Mouse (Mus musculus): Measurements from ENCODE around the gene Prx. TPM values are rescaled to one million over a fixed set of nuclear protein-coding genes. Genes with fewer than 3 reads are reported as not detected.

The Prx gene
- polyA plus RNA-seq (2015; fragmentation: Nextera tagmentation; extraction: Ambion mirVana) = 1.8 and 1.9 TPM in 2 replicates

GRCm38 (mm10) chr7:27499036-27499435 lies at the start of gene Prx:
Prx (plus strand) TSS chr7:27499324.
- H3K27ac ChIP-seq (ENCODE audit: low read depth, low read length) = no peak within 1 kb of the TSS
- H3K27me3 ChIP-seq (replicated peaks; ENCODE audit: control insufficient read depth, insufficient read depth, low read length) = no peaks in the 10 kb centered on the region
- H3K9ac ChIP-seq (ENCODE audit: low read depth, low read length) = no peak within 1 kb of the TSS
- no peaks in the 10 kb centered on the region for H3K9me3 ChIP-seq (ENCODE audit: control insufficient read depth, low read length)
- no peak within 1 kb of the TSS for H3K4me2 ChIP-seq (ENCODE audit: low read length)
- no peaks in the 10 kb centered on the region for H3K36me3 ChIP-seq (ENCODE audit: control insufficient read depth, insufficient read depth, low read length)
- ATAC-seq = no peak
- WGBS = 63% methylated on average over 3 of the region's 3 CpGs
- H3K4me3 ChIP-seq (ENCODE audit: low read length) = no peak within 1 kb of the TSS
- no peaks in the 10 kb centered on the region for H3K4me1 ChIP-seq (ENCODE audit: control insufficient read depth, insufficient read depth, low read depth, low read length)

GRCm38 (mm10) chr7:27451359-27451758 lies 47.8 kb upstream of the Prx start:
- H3K27me3 ChIP-seq (replicated peaks; ENCODE audit: control insufficient read depth, insufficient read depth, low read length) = no peaks in the 10 kb centered on the region
- WGBS = 94% methylated on average over 2 of the region's 2 CpGs
- no peaks in the 10 kb centered on the region for H3K9me3 ChIP-seq (ENCODE audit: control insufficient read depth, low read length)
- no peak overlapping the region for H3K9ac ChIP-seq (ENCODE audit: low read depth, low read length)
- H3K4me3 ChIP-seq (ENCODE audit: low read length) = no peak overlapping the region
- H3K27ac ChIP-seq (ENCODE audit: low read depth, low read length) = no peak overlapping the region
- peaks cover 5% of the 10 kb centered on the region for H3K4me1 ChIP-seq (ENCODE audit: control insufficient read depth, insufficient read depth, low read depth, low read length)
- no peaks in the 10 kb centered on the region for H3K36me3 ChIP-seq (ENCODE audit: control insufficient read depth, insufficient read depth, low read length)
- ATAC-seq = no peak
- H3K4me2 ChIP-seq (ENCODE audit: low read length) = no peak overlapping the region

DNA sequence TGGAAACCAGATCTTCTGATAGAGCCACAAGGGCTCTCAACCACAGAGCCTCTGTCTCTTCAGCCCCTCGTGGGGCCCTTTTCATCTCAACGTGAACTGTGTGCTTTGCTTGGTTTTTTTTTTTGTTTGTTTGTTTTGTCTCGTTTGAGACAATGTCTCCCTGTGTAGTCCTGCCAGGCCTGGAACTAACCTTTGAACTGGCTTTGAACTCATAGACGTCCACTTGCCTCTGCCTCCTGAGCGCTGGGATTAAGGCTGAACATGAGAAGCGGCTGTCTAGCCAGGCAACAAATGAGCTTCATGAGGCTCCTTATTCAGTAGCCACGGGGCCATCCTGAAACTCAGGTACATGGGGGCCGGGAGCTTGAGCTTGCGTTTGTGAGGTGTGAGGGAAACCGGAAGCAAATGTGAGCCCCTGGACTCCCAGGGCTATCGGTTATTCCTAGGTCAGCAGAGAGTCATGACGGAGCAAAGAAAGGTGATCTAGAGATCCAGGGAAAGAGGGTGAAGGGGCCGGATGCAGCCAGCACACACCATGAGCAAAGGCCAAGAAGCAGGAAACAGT lies 46.8 kb upstream of the Prx start:
- Histone ChIP-seq H3K9me3 (ENCODE audit: control insufficient read depth, low read length) (no peaks in the 10 kb centered on the region), H3K4me3 (ENCODE audit: low read length) (no peak overlapping the region), H3K4me1 (ENCODE audit: control insufficient read depth, insufficient read depth, low read depth, low read length) (peaks cover 5% of the 10 kb centered on the region; the same call in 1 of the 2 replicates), H3K27me3 (replicated peaks; ENCODE audit: control insufficient read depth, insufficient read depth, low read length) (no peaks in the 10 kb centered on the region), H3K9ac (ENCODE audit: low read depth, low read length) (no peak overlapping the region), H3K4me2 (ENCODE audit: low read length) (no peak overlapping the region), H3K27ac (ENCODE audit: low read depth, low read length) (no peak overlapping the region), H3K36me3 (ENCODE audit: control insufficient read depth, insufficient read depth, low read length) (no peaks in the 10 kb centered on the region)
- 61% methylated on average over 13 of the region's 13 CpGs for WGBS
- ATAC-seq = no peak

GRCm38 (mm10) chr7:27454461-27455121 lies 44.5 kb upstream of the Prx start:
- no peak overlapping the region for H3K4me2 ChIP-seq (ENCODE audit: low read length)
- no peak for ATAC-seq
- H3K27ac ChIP-seq (ENCODE audit: low read depth, low read length) = no peak overlapping the region
- no peaks in the 10 kb centered on the region for H3K9me3 ChIP-seq (ENCODE audit: control insufficient read depth, low read length)
- no peak overlapping the region for H3K9ac ChIP-seq (ENCODE audit: low read depth, low read length)
- H3K36me3 ChIP-seq (ENCODE audit: control insufficient read depth, insufficient read depth, low read length) = no peaks in the 10 kb centered on the region
- no peak overlapping the region for H3K4me3 ChIP-seq (ENCODE audit: low read length)
- 80% methylated on average over 10 of the region's 10 CpGs for WGBS
- H3K27me3 ChIP-seq (replicated peaks; ENCODE audit: control insufficient read depth, insufficient read depth, low read length) = no peaks in the 10 kb centered on the region
- H3K4me1 ChIP-seq (ENCODE audit: control insufficient read depth, insufficient read depth, low read depth, low read length) = no peaks in the 10 kb centered on the region

GRCm38 (mm10) chr7:27455273-27455672 lies 43.9 kb upstream of the Prx start:
- Histone ChIP-seq H3K36me3 (ENCODE audit: control insufficient read depth, insufficient read depth, low read length) (no peaks in the 10 kb centered on the region), H3K27ac (ENCODE audit: low read depth, low read length) (no peak overlapping the region), H3K9ac (ENCODE audit: low read depth, low read length) (no peak overlapping the region), H3K4me1 (ENCODE audit: control insufficient read depth, insufficient read depth, low read depth, low read length) (no peaks in the 10 kb centered on the region), H3K27me3 (replicated peaks; ENCODE audit: control insufficient read depth, insufficient read depth, low read length) (no peaks in the 10 kb centered on the region), H3K4me2 (ENCODE audit: low read length) (no peak overlapping the region), H3K9me3 (ENCODE audit: control insufficient read depth, low read length) (no peaks in the 10 kb centered on the region), H3K4me3 (ENCODE audit: low read length) (no peak overlapping the region)
- 95% methylated on average over 3 of the region's 3 CpGs for WGBS
- no peak for ATAC-seq

GRCm38 (mm10) chr7:27458614-27459013 lies 40.5 kb upstream of the Prx start:
- WGBS = 91% methylated on average over 4 of the region's 4 CpGs
- Histone ChIP-seq H3K27ac (ENCODE audit: low read depth, low read length) (no peak overlapping the region), H3K4me2 (ENCODE audit: low read length) (no peak overlapping the region), H3K4me1 (ENCODE audit: control insufficient read depth, insufficient read depth, low read depth, low read length) (no peaks in the 10 kb centered on the region), H3K36me3 (ENCODE audit: control insufficient read depth, insufficient read depth, low read length) (no peaks in the 10 kb centered on the region), H3K9ac (ENCODE audit: low read depth, low read length) (no peak overlapping the region), H3K9me3 (ENCODE audit: control insufficient read depth, low read length) (no peaks in the 10 kb centered on the region), H3K4me3 (ENCODE audit: low read length) (no peak overlapping the region), H3K27me3 (replicated peaks; ENCODE audit: control insufficient read depth, insufficient read depth, low read length) (no peaks in the 10 kb centered on the region)
- no peak for ATAC-seq

- H3K36me3 ChIP-seq (ENCODE audit: control insufficient read depth, insufficient read depth, low read length) = no peaks in the 10 kb centered on the region
- WGBS = 94% methylated on average over 5 of the region's 5 CpGs
These were observed 39.5 kb upstream of the Prx start for GRCm38 (mm10) chr7:27459640-27460039.

DNA sequence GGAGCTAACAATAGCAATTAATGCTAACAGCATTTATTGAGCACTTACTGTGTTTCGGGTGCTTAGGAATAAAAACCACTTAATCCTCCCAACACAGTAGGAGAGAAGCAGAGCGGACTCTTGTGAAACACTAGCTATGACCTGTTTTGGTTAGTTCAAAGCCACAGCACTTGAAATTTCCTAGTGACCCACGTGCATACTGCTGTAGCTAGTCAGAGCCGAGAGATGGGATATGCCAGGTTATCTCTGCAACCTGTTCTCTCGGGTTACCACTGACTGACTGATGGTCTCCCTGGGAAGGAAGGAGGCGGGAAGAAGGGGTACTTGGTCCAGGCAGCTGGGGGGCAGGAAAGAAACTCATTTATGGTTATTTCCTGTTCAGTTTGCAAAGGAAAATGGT lies 38.6 kb upstream of the Prx start:
- Histone ChIP-seq H3K36me3 (ENCODE audit: control insufficient read depth, insufficient read depth, low read length) (no peaks in the 10 kb centered on the region), H3K27ac (ENCODE audit: low read depth, low read length) (no peak overlapping the region), H3K4me3 (ENCODE audit: low read length) (no peak overlapping the region), H3K27me3 (replicated peaks; ENCODE audit: control insufficient read depth, insufficient read depth, low read length) (no peaks in the 10 kb centered on the region), H3K9ac (ENCODE audit: low read depth, low read length) (no peak overlapping the region), H3K4me1 (ENCODE audit: control insufficient read depth, insufficient read depth, low read depth, low read length) (no peaks in the 10 kb centered on the region), H3K4me2 (ENCODE audit: low read length) (no peak overlapping the region), H3K9me3 (ENCODE audit: control insufficient read depth, low read length) (no peaks in the 10 kb centered on the region)
- ATAC-seq = no peak
- 89% methylated on average over 6 of the region's 6 CpGs for WGBS

More at GRCm38 (mm10) chr7:27459640-27460039, 39.5 kb upstream of the Prx start:
- H3K4me3 ChIP-seq (ENCODE audit: low read length) = no peak overlapping the region
- ATAC-seq = no peak
- no peaks in the 10 kb centered on the region for H3K4me1 ChIP-seq (ENCODE audit: control insufficient read depth, insufficient read depth, low read depth, low read length)
- no peak overlapping the region for H3K9ac ChIP-seq (ENCODE audit: low read depth, low read length)
- no peak overlapping the region for H3K27ac ChIP-seq (ENCODE audit: low read depth, low read length)
- H3K9me3 ChIP-seq (ENCODE audit: control insufficient read depth, low read length) = no peaks in the 10 kb centered on the region
- no peak overlapping the region for H3K4me2 ChIP-seq (ENCODE audit: low read length)
- no peaks in the 10 kb centered on the region for H3K27me3 ChIP-seq (replicated peaks; ENCODE audit: control insufficient read depth, insufficient read depth, low read length)

- H3K9ac ChIP-seq (ENCODE audit: low read depth, low read length) = no peak overlapping the region
- ATAC-seq = 0 out of 2 replicates have a peak, but pooled peaks have one; percentile 10
- no peak overlapping the region for H3K27ac ChIP-seq (ENCODE audit: low read depth, low read length)
- H3K36me3 ChIP-seq (ENCODE audit: control insufficient read depth, insufficient read depth, low read length) = no peaks in the 10 kb centered on the region
- no peaks in the 10 kb centered on the region for H3K27me3 ChIP-seq (replicated peaks; ENCODE audit: control insufficient read depth, insufficient read depth, low read length)
- no peak overlapping the region for H3K4me3 ChIP-seq (ENCODE audit: low read length)
- WGBS = 36% methylated on average over 4 of the region's 4 CpGs
- peaks cover 4% of the 10 kb centered on the region for H3K4me1 ChIP-seq (ENCODE audit: control insufficient read depth, insufficient read depth, low read depth, low read length)
- H3K9me3 ChIP-seq (ENCODE audit: control insufficient read depth, low read length) = no peaks in the 10 kb centered on the region
- no peak overlapping the region for H3K4me2 ChIP-seq (ENCODE audit: low read length)
These were observed 31.5 kb upstream of the Prx start for GRCm38 (mm10) chr7:27467648-27468047.

Data from hindbrain, embryonic 16.5 days (tissue).